Mouse (Mus musculus) kidney, postnatal 14 days (tissue): ENCODE data around the gene Gm28035.
A peak's percentile ranks its signal among the peaks of the same experiment; 100 is the strongest.

ENCODE experiments used
- DNase-seq: peaks from one replicate; pipeline ENCODE4 v3.0.0; 2022; ENCODE audit warnings: mixed read lengths

The Gm28035 gene

DNA sequence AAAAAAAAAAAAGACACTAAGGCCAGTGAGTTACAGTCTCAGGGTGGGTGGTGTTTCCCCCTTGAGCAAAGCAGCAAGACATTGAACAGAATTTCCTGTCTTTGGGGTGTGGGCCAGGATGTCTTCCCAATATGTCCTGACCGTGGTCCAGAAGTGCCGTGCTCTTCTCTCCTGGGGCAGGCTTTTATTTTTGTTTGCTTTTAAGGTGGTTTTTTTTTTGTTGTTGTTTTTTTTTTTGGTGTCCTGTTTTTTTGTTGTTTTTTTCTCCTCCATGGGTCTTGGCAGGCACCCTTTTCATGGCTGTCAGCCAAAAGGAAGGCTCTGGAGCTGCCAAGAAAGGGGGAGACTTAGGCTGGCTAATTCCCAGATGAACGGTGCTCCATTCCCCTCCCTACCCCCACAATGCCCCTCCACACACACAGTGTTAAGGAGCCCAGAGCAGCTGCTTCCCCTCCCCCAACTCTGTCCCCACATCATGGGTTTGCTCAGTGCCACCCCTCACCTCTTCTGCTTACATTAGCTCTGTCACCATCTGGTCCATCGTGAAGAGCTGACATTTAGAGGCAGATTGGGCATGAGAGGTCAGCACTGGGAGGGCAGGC, 22.6 kb downstream of the Gm28035 start:
- DNase-seq: peak; percentile 84

DNA sequence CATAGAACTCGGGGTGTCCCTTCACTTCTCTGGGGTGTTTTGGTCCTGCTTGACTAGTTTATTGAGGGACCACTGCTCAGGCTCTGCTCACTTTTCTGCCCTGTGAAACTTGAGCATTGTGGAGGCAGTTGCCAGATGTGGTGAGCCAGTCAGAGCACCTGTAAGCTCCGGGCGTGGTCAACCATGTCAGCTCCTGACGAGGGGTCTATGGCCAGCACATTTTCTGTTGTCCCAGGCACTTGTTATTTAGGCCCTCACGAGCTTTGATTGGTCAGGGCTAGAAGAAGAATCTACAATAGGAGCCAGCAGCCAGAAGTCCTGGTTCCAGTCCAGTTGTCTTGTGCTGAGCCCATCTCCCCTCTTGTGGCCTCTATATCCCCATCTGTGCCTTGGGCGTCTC, 23.4 kb downstream of the Gm28035 start:
- DNase-seq: no peak

DNA sequence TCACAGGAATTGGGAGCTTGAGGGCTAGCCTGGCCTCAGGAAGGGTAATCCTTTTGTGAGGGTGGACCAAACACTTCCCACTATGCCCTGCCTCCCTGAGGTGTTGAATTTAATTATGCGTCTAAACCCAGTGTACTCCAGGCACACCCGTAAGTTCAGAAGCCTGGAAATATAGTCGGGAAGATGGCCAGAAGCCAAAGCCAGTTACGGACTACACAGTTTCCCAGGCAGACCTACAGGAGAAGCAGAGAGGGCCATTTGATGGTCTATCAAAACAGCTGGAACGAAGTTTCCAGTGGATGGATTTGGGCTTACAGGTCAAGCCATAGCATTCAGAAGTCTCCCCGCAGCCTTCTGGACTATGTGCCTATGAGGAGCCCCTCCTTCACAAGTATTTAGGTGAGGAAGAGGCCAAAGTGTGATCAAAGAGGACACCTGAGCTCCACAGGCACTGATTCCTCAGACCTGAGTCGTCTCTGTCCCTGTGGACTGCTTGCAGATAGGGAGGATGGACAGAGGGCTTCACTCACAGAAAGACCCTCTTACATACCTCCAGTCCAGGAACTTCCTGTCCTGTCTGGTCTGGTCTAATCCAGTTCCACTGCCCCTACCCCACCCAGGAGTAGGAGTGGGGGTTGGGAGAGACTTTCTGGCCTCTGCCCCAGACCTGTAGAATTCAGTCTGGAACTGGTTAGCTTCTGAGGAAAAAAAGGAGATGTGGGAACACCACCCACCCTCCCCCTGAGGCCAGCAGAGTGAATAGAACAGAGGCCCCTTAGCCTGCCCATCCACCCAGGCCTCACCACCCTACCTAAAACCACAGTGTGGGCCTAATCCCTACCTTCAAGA, 24.5 kb downstream of the Gm28035 start:
- DNase-seq: peak; percentile 70

DNA sequence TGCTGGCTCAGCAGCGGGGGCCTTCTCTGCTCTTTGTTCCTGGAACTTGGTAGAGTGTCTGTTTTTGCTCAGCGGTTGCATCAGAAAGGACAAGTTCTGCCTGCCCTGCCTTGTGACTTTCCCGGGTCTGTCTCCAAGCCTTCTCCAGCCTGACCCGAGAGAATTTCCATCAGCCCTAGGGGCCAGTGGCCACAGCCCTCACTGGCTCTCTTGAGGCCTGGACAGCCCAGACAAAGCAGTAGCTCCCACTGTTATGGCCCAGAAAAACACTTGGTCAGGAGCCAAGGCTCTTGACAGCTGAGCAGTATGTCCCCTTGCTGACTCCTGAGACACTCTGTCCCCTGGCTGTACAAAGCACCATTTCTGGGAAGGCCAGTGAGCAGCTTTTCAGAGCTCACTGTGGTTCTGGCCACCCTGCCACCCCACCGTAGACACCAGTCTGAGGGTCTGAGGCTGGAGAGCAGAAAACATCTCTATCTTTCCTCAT, 25.4 kb downstream of the Gm28035 start, which contains the start of gene Phyhd1:
TSS of gene Phyhd1 (plus strand) at position 437 of the 487 bp plus-strand sequence.
- peak; percentile 93 for DNase-seq

DNA sequence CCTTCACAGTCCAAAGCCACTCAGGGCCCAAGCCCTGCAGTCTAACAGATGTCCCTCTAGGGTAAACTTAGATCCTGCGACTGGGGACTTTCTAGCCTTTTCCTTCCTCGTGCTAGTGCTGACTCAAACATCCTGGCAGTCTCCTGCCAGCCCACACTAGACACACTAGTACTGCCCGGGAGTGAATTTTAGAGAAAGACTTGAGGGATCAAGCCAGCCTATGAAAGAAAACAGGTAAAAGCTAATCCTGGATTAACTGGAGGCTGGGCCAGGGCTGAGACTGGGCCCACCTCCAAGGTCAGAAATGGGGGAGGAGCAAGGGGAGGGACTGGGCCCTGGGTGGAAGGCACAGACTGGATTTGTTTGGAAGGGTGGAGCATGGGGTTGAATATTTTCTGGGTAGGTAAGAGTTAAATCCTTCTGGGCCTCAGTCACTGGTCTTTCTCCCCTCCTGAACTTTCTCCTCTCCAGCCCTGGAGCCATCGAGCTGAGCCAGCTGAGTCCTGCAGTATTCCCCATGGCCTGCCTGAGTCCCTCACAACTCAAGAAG, 26.1 kb downstream of the Gm28035 start:
- DNase-seq: peak; percentile 91

DNA sequence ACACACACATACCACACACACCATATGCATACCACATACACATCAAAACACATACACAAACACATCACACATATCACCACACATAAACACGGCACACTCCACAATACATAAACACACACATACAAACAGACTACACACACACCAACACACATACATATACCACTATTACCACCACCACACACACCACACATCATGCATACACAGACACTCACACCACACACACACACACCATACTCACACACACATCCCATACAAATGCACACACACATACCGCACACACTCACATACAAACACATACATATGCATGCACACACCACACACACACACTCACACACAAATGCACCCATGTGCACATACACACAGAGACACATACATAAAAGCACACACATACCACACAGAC, 27.1 kb downstream of the Gm28035 start:
- DNase-seq: no peak

DNA sequence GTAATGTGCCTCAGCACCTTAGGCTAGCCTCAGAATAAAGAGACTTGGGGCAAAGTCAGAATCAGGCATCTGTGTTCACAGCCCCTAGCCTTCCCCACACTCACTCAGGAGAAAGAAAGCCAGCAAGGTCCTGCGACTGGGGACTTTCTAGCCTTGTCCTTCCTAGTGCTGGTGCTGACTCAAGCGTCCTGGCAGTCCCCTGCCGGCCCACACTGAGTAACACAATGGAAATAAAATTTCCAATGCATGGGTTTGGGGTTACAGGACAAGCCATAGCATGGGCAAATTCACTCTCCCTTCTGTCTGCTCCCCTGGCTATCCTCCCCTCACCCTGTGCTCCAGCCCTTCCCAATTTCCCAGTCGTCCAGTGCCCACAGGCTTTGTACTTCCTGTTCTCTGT, 28.0 kb downstream of the Gm28035 start:
- no peak for DNase-seq

DNA sequence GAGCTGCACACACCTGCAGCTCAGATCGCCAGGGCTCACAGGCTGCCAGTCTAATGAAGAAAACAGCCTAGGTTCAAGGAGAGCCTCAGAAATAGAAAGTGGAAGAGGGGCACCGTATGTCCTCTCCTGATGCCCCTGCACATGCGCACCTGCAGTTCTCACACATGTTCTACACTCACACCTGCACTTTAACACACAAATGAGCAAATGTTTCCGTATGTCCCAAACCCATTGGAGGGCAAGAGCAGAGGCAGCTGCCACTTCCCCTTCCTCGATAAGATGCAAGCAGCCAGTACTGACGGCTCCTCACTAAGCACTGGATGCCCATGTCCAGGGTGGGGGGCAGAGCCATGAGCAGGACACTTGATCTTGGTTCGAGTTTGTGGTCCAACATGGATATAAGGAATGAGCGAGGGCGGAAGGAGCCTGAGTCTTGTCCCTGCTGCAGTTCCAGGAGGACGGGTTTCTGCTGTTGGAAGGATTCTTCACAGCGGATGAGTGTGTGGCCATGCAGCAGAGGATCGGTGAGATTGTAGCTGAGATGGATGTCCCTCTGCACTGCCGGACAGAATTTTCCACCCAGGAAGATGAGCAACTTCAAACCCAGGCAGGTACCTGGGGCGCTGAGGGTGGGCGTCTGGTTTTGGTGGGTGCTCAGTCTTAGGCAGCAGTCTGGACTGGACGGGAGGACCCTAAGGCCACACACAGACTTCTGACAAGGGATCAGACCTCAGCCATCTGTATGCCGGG, 29.0 kb downstream of the Gm28035 start:
- no peak for DNase-seq

DNA sequence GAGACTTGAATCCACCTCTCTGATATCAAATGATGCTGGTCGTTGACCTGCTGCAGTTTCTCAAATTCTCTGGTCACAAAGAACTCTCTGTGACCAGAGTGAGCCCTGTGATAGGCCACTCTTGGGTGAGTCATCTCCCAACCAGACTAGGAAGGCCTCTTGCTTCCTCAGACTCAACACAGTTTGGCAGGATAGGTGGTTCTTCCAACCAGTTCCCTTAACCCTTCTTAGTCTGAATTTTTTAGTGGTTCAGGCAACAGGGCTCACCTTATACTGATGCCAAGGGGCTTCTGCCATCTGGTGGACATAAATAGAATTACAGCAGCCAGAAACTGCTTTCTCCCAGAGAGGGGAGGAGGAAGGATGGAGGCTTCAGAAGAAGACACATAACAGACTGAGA, 29.8 kb downstream of the Gm28035 start:
- peak; percentile 84 for DNase-seq

DNA sequence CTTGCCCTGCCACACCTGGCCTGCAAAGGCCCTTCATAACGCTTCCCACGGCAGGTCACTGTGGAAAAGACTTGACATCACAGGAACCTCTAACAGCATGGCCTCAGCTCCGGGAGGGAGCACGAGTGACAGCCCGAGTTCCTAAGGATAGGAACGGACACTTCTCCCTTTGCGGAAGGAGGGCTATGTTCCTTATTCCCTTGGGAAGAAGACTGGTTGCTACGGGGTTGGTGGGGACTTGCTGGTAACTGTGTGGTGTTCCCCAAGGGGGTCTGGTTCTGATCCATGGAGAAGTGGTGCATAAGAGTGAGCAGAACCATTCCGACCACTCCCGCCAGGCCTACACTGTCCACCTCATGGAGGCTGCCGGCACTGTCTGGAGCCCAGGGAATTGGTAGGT, 40.4 kb downstream of the Gm28035 start, which contains the start of gene Gm28038:
TSS of gene Gm28038 (plus strand) at position 301 of the 400 bp plus-strand sequence.
- no peak for DNase-seq

DNA sequence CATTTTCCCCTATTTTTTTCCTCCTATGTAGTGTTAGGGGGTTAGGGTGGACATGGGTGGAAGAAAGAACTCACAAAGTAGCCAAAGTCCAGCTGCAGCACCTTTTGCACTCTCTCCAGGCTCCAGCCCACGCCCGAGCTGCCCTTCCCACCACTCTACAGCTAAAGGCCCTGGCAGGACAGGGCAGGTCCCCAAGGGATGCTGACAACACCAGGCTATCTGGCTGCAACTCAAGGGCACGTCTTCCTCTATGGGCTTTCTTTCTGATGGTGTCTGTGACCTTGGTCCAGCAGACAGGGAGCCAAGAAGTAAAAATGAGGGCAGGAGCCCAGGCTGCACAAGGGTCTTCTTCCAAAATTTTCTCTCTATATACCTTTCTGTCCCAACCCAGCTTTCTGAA, 41.3 kb downstream of the Gm28035 start:
- DNase-seq: no peak

DNA sequence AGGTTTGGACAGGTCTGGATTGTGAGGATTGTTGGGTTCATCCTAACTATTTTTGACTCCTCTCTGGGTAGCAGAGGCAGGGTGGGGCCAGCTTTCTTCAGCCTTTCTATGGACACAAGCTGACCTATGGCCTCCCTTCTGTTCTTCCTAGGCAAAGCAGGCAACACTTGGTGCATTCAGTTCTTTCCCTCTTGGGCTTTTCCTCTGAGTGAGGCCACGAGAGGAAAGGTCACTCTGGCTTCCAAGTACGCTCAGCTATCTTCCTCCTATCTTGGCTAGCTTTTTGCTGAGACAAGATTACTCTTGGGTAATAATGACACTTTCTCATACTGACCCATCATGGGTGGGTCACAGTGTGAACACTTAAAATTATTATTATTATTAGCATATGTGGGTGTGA, 42.8 kb downstream of the Gm28035 start:
- no peak for DNase-seq

DNA sequence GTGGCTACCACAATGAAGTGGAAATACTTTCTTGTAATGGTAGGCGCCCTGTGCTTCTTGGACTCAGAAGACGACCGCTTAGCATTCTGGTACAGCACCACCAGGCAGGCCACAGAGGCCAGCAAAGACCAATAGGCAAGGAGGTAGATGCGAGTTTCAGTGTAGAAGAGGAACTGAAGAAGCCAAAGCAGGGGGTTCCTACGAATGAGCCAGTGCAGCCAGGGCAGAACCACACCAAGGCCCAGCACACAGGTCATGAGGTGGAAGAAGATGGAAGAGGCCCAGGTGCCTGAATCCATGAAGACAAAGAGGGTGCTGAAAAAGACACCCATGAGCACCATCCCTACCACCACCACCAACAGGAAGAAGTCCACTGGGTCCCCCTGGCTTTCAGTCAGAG, 44.6 kb downstream of the Gm28035 start:
- DNase-seq: no peak

DNA sequence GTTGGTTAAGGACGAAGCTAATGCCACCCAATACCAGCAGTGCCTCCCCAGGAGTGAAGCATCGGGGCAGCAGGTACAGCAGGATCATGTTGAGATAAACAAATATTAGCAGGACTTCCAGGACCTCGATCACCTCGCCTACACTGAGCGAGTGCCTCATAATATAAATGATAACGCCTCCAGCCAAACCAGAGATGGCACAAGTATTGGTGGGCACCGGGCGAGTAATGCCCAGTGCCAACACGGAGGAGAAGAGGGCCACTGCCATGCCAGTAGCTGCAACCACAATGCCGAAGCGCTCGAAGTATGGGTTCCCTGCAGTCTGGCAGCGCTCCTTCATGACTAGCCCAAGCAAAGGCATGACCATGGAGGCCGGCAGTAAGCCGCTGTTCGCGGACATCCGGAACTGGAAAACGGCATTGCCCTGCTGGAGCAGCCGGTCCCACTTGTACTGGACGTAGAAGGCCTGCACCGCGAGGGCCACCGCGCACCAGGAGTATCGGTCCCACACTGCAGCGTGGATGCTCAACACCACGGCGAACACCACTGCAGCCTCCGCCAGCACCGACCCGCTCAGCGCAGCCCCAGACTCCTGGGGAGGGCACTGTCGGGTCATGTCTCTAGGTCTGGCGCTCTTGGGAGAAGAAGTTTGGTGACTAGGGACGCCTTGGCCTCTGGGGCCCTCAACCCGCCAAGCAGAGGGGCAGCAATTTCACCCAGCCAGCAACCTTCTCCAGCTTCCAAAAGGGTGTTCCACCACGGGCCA, 45.2 kb downstream of the Gm28035 start:
- DNase-seq: no peak

DNA sequence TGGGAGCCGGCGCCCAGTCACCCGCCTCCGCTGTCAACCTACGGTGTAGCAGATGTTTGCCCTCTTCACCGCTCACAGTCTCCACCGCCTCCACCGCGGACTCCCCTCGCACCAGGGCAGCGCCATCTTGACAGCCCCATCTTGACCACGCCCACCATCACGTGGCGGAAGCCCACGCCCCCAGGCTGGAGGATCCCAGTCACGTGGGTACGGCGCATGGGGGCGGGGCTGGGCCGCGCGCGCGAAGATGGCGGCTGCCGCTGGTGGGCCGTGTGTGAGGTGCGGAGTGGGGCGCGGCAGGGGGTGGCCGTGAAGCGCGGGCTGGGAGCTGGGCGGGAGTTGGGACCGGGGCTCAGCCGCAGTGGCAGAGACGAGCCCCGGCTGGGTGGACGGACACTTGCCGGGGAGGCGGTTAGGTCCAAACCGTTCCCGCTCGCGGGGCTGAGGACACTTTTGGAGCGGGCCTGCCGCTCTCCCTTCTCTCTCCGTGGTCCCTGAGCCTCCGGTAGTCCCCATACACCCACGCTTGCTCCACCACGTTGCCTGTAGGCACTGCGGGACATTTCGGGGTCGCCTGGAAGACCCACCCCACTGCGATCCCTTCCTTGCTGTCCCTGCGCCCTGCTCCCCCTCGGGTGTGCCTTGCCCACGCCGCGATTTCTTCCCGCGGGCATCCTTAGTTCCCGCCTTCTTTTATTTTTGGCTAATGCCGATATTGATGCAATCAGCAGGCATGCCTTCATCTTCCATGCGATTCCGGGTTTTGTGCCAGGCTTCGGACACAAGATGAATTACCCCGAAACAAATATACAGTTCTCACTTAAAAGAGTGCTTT, 46.0 kb downstream of the Gm28035 start, which contains the start of the genes Dolk and Nup188:
TSS of gene Dolk (minus strand) at position 143 of the 835 bp plus-strand sequence.
TSS of gene Nup188 (plus strand) at position 206 of the 835 bp plus-strand sequence.
- peak; percentile 98 for DNase-seq

DNA sequence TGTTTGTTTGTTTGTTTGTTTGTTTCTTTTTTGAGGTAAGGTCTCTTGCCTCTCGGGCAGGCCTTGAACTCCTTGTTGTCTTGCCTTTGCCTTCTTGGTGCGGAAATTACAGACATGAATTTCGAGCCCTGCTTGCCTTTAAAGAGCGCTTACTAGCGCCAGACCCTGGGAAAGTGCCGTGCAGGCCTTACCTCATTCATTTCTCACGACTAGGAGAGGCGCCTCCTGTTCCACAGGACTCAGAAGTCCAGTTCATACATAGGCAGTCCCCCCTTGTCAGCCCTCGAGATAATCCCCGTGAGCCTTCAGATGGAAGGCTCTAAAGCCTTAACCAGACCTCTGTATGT, 46.6 kb downstream of the Gm28035 start:
- peak; percentile 24 for DNase-seq

DNA sequence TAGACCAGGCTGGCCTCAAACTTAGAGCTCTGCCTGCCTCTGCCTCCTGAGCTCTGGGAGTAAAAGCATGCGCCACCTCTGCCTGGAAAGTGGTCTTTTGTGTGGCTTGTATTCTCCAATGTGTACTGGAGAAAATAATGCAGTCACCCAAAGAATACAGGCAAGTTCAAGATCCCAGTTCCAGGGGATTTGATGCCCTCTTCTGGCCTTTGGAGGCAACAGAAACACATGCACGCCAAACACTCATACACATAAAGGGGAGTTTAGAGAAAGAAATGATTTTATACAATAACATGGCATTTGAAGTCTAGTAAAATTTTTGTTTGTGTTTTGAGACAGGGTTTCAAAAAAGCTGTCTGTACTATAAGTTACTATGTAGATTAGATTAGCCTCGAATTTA, 59.2 kb downstream of the Gm28035 start:
- no peak for DNase-seq

DNA sequence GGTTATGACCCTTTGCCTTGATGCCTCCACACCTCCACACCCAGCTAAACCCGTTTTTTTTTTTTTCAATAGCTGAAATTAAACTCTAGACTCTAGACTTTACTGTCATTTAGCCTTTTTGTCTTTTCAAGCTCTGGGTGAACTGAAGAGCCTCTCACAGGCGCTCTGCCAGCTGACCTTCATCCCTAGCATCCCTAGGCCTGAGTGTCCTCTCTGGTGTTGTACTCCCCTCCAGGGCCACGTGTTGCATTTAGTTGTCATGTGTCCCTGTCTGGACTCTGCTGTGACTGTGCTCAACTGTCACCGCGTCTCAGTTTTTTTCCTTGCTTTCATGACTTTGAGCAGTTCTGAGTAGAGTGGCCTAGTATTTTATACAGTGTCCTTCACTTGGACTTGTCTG, 59.6 kb downstream of the Gm28035 start:
- no peak for DNase-seq

DNA sequence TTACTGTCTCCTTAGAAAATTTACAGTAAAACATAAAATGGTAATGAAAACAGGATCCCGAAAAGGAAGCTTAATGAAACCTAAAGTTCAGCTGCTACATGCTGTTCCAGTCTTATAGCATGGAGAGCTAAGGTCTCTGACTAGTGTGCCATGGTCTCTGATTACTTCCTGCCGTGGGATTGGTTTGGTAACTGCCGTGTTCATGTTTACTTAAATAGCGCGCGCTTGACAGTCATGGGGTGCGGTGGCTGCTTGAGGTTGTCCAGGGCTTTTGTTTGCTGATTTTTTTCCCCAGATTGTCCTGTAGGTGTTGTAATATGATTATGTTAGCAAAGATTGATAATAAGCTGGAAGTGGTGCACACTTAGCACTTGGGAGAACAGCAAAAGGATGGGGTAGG, 65.7 kb downstream of the Gm28035 start:
- no peak for DNase-seq

DNA sequence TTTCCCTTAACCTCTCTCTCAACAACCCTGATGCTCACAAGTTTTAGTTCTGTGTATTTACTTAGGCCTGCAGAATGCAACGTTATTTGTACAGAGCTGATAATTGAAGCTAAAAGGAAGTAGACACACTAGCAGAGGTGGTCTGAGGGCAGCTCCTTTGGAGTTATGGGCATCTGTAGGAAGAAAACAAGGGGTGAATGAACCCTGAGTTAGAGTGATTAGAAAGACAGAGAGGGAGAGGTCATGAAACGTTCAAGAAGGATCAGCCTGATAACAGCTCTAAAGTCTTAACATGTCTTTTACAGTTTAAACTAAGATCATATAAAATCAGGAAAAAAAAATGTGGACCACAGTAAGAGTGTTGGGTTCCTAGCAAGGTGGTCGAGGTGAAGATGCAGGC, 69.0 kb downstream of the Gm28035 start:
- no peak for DNase-seq

DNA sequence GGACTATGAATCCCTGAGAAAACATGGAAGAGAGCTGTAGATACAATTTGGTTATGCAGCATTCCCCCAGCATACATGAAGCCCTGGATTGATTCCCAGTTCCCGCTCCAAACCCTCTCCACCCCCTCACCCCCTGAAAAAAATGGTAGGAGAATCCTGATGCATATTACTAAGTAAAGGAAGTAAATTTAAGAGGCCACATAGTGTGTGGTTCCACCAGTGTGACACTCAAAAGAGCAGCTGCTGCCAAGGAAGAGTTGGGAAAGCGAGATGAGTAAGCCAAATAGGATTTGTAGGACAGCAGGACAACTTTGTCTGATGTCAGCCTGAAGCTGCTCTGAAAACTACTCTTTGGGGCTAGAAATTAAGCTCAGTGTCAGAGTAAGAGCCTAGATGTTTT, 71.1 kb downstream of the Gm28035 start:
- no peak for DNase-seq
